Mouse (Mus musculus) myocyte (in vitro differentiated cells): Measurements from ENCODE around the gene Ensa.

Experiments
- E2F4 ChIP-seq: IDR thresholded peaks from one replicate; pipeline ENCODE4 v1.6.1; 2011; ENCODE audit warnings: mild to moderate bottlenecking, control low read depth, moderate library complexity; ENCODE audit not compliant: insufficient read depth
- MAX ChIP-seq: IDR thresholded peaks from one replicate; pipeline ENCODE4 v1.6.1; 2011; ENCODE audit warnings: low read depth, mild to moderate bottlenecking, control low read depth
- MYOG ChIP-seq, 3 experiments: IDR thresholded peaks; one replicate each; pipeline ENCODE4 v1.6.1; 2011; ENCODE audit warnings: control low read depth in 2 of 3, low read depth in 2 of 3, mild to moderate bottlenecking in 2 of 3; ENCODE audit not compliant: insufficient read length in 2 of 3, control insufficient read depth in 1 of 3, insufficient read depth in 1 of 3
- POLR2A ChIP-seq: IDR thresholded peaks from one replicate; pipeline ENCODE4 v1.6.1; 2011; ENCODE audit warnings: low read depth, mild to moderate bottlenecking, control low read depth, moderate library complexity; ENCODE audit not compliant: insufficient read length
- TCF12 ChIP-seq: IDR thresholded peaks from one replicate; pipeline ENCODE4 v1.6.1; 2011; ENCODE audit warnings: mild to moderate bottlenecking, control low read depth; ENCODE audit not compliant: poor library complexity, insufficient read depth, severe bottlenecking
- USF1 ChIP-seq: IDR thresholded peaks from one replicate; pipeline ENCODE4 v1.6.1; 2011; ENCODE audit warnings: low read depth, mild to moderate bottlenecking, control low read depth, moderate library complexity

DNA sequence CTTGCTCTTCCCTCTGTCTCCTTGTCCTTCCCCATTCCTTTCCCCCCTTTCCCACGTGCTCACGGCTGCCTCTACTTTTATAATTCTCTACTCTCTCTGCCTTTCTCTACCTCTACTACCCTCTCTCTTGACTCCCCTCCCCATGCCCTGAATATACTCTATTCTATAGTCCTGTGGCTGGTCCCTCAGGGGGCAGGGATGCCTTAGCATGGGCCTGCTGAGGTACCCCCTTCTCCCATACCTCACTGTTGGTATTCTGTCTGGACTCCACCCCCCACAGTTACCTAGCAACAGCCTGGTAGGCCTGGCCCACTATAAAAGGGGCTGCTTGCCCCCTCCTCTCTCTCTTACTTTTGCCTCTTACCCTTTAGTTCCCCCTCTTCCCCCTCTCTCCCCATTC is 1.2 kb upstream of the Ensa start:
- no peak for TF ChIP-seq TCF12
- no peak for TF ChIP-seq POLR2A
- TF ChIP-seq USF1: no peak
- no peak for TF ChIP-seq MAX
- no peak for TF ChIP-seq E2F4
- no peak for TF ChIP-seq MYOG (IDR thresholded peaks at IDR 0.05; ENCODE audit: control insufficient read depth in 1 of 3, insufficient read depth in 1 of 3, insufficient read length in 2 of 3, low read depth in 2 of 3)
